Mouse (Mus musculus) 3134 (cell line): ENCODE results near the gene Grb10.

Experiments used
- DNase-seq: peaks from one replicate; pipeline ENCODE4 v3.0.0-alpha.2; 2011; ENCODE audit warnings: low spot score; ENCODE audit not compliant: insufficient read length; ENCODE audit errors: extremely low read depth

The Grb10 gene

DNA sequence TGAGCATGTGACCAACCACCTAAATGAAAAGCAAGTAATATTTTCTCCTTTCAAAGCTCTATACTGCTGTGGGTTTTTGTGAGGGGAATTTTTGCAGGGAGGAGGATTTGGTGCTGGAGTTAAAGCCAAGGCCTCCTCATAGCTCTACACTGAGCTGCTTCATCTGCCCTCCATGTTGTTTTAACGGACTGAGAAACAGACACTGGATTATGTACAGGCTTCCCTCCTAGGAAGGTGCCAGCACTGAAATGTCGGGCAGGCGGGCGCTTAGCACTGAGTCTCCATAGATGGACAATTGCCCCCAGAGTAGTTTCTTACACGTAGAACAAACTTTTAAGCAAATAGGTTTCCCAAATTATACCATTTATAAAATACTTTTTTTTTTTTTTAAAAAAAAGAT is 4.1 kb downstream of the Grb10 start:
- no peak for DNase-seq

DNA sequence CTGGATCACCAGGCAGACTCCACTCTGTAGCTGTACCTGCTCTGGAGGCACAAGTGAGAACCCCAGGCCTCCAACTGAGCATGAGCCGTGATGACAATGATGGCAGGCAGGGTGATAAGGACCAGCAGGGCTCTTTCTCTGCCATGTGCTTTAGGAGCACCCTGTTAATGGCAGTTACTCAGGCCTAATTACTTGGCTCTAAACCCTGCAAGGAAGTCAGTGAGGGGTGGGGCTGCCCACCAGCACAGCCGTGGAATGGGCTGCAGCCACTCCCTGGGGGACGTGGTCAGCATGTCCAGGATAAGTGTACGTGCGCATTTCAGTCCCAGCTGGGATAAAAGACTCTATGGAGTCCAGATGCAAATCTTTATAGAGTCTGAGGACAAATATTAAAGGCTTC is 5.7 kb downstream of the Grb10 start:
- DNase-seq, result no peak

DNA sequence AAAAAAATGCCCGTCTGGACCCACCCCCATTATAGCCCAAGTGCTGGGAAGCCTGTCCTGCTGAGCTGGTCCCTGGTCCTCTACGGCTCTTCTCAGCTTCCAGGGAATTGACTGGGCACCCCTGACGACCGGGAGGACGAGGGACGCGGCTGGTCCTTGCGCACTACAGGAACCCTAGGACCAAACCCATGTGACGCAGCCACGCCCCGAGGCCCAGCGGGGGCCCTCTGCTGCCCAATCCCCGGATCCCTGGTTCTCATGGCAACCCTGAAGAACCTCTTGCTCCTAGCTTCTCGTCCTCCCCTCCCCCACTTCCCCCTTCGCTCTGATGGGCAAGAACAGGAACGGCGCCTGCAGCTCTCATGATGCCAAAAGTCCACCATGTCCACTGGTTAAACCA is 11.8 kb downstream of the Grb10 start:
- DNase-seq, result no peak

DNA sequence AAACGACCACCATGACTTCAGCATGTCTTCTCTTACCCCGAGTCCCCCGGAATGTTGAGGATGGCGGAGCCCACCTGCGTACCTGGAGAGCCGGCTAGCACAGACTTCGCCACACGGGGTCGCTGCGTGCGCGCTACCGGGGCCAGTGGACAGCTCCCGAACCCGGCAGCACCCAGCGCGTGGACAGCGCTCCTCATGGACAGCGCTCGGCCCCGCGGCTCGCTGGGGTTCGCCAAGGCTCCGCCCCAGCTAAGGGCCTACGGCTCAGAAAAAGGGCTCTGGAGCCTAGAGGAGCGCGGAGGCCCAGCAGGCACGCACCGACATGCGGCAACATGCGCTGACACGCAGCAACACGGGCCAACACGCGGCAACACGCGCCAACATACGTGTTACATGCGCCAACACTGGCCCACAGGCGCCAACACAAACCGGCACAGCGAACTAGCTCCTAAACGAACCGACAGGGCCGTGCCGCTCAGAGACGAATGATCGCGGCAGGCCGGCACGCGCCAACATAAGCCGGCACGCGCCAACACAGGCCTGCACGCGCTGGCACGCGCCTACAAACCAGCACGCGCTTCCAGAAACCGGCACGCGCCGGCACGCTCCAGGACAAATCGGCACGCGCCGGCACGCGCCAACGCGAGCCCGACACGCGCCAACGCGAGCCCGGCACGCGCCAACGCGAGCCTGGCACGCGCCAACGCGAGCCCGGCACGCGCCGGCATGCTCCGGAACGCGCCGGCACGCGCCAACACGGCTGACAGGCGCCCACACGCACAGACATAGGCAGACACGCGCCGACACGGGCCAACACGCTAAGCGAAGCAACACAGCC is 12.5 kb downstream of the Grb10 start:
- no peak for DNase-seq

DNA sequence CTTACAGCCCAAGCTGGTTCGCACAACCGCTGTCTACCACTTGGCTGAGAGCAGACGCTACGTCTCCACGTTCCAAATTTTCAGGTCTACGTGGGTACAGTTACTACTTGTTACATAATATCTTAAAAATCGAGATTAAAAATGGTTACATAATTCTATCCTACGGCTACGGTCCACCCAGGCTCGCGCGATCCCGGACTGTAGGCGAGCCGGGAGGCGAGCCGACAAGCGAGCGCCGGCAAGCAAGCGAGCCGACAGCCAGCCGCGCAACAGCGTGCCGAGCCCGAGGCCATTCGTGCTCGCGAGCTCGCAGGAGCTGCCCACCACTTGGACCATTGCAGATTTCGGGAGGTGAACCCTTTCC is 13.1 kb downstream of the Grb10 start:
- DNase-seq, result no peak

DNA sequence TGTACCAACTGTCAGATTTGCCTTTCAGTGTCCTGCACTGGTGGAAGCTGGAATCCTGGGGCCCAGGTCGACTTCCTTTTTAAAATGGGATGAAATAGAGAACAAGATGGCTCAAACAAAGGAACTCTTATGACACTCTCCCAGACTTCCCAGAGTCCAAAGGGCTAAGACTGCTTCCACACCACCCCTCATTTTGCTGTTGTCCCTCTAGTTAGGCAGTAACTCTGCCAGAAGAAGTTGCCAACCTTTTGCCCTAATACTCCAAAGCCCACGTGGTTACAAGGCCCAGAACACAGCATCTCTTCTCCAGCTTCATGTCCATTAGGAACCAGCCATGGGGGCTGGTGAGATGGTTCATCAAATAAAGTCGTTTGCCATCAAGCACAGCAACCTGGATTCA is 15.4 kb downstream of the Grb10 start:
- no peak for DNase-seq

DNA sequence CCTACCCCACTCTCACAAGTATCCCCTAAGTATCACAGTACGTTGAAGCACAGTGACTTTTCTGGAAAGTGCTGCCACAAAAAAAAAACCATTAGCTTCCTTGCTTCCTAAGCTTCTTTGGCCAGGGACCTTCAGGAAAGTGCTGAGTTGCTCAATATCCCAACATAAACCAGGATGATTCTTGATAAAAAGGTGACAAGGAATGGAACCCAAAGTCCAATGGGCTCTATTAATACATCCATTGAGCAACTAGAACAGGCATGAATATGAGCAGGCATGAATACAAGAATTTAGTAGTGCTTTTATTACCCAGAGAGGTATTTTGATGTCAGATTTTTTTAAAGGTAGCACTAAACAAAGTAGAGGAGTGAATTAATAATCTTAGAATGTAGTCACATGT is 18.8 kb downstream of the Grb10 start:
- DNase-seq, result no peak

DNA sequence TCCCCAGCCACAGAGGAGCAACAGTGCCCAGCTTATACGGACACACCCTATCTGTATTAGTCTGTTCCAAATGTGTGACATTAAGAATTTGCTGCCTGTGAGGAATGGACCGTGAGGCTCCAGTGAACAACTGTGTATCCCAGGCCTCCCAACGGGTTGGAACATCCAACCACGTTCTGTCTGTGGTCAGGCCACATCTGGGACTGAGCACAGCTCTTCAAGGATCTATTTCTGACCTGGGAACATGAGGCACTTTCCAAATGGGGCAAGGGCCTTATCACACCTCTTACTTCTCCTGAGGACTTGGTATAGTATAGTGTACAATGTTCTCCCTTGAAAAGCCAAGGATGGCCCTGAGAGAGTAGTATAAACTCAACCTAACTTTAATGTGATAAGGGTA is 19.9 kb downstream of the Grb10 start:
- DNase-seq, result no peak

DNA sequence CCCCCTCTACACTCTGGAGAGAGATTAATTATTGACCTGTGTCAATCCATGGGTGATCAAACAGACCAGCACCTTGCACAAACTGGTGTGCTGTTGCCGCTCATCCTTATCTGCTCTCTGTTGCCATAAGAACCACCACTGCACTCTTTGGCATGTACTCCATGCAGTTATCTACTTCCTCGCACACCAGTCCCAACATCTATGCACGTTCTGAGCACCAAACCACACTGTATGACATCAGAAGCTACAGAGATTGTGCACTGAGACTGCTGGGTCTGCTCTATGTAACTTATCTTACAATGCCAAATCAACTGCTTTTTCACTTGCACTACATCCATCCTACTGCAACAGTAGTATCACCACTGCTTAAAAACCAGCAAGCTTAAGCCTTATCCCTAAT is 28.4 kb downstream of the Grb10 start:
- no peak for DNase-seq

DNA sequence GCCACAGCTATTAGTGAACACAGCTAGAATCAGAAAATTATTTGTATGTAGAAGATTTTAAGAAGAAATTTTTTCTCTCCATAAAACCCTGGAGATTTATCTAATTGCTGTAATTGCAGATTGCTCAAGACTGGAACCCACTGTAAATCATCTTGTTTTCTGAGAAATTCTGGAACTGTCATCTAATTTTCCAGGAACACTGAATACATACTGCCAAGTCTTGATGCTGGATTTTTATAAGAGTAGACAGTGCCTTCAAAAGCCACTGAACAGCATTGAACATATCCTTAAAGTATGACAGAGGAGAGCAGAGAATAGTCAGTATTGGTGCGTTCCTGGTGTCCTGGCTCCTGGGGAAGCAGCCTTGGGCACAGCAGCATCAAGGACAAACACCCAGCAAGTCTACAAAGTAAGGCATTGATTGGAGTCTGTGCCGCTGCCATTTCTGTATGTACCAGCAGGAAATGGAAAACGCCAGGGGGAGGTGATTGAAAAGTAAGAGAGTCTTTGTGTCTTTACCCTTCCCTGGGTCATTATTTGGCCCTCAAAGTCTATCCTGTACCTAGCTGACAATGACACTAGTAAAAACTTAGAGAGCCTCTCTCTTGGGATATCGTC is 38.1 kb downstream of the Grb10 start:
- no peak for DNase-seq

DNA sequence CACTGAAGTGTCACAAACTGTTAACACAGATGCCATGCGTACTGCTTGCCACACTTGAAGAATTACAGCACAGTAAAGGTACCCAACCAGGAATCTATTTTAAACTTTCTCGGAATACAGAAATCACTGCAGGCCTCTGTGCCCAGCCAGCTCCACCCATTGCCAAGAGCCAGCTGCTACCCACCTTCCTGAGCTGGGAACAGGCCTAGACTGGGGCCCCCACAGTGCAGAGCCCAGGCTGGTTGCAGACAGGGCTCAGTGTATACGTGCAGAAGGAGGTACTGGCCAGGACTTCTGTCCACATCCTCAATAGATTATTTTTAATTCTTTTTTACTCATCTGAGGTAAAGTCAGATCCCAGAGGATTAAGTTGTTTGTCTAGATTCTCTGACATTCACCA is 39.6 kb downstream of the Grb10 start:
- DNase-seq, result no peak

DNA sequence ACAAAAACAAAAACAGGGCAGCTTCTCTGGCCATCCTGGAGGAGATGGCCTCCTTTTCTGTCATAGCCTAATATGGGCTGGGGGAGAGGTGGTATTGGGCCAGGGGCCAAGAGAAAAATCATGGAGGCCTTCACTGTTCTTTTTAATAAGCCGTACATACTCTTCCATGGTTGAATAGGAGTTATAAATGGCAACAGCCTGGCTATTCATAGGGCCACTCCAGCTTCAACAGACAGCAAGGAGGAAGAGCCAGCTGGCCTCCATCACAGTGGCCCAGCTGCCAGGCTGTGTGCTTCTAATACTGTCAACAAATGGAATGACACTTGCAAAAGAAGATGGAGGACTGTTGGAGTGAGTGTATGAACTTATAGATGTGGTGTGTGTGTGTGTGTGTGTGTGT is 41.4 kb downstream of the Grb10 start:
- no peak for DNase-seq

DNA sequence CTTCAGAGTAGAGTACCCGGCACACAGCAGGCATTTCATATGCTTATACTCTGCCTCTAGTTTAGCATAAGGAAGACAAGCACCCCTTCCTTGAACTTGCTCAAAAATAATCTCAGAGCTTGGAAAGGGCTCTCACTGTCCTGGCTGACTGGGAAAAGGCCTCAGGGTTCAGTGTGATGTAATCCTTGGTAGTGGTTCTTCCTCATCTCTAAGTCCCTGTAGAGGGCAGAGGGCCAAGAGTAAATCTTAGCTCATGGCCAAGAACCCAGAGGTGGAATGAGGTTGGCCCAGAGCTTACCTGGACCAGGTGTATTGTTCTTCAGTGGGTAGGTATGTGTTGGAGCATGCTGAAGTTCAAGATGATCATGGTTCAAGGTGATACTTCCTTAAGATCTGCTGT is 43.1 kb downstream of the Grb10 start:
- no peak for DNase-seq

DNA sequence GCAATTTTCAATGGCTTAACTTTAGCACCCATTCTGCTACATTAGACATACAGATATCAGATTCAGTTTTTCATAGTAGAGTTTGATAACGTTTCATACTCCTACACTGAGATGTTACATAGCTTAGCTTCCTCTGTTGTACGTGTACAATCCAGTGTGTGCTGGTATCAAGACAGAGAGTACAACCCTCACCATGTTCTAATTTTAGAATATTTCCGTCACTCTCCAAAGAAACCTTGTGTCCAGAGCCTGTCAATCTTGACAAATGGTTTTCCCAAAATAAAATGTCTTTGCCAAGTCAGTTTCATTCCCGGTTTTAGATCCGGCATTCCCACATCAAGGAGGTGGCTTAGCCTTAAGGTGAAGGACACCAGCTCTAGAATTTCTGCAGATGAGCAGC is 44.7 kb downstream of the Grb10 start:
- DNase-seq, result no peak

DNA sequence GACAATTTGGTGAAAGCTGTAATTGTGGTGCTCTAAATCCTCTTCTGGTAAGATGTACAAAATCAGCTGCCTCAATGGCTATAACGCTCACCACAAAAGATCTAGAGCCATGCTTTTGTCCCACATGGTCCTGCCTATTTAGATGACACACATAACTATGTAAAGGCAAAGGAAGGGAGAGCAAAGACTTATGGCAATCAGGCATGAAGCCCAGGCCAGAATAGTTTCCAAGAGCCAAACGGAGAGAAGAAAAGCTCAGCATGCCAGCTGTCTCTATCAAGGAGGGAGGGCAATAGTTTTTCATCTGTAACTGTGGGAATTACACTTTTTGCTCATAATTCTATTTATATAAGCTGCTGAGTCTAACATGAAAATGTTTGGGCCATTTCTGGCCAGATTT is 45.3 kb downstream of the Grb10 start:
- DNase-seq, result no peak

DNA sequence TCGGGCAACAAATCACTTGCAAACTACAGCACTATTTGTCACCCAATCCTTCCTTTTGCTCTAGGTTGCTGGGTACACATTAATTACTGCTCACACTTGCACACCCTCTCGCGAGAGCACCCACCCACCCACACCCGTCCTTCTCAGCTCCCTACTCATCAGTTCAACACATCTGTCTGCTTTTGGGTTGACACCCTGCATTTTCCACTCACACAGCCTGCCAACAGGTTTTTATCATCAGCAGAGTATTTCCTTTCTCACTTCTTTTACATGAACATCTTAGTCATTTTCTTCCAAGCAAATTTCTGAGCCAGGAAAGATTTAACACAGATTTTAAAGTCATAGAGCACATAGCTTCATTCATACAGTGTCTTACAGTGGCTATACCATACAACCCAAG is 48.6 kb downstream of the Grb10 start:
- DNase-seq, result no peak

DNA sequence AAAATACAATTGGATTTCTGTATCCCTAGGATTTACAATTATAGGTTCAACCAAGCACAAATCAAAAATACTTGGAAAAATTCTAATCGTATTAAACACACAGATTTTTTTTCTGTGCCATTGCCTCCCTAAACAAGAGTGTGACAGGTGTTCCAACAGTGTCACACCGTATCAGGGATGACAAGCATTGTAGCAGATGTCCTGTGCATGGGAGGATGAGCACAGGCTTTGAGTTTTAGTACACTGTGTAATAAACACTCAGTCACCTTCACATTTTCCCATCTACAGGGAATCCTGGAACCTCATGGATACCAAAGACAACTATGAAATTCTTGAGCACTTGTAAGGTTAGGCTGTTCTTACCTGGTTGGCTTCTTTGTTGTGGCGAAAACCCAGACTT is 51.2 kb downstream of the Grb10 start:
- no peak for DNase-seq

DNA sequence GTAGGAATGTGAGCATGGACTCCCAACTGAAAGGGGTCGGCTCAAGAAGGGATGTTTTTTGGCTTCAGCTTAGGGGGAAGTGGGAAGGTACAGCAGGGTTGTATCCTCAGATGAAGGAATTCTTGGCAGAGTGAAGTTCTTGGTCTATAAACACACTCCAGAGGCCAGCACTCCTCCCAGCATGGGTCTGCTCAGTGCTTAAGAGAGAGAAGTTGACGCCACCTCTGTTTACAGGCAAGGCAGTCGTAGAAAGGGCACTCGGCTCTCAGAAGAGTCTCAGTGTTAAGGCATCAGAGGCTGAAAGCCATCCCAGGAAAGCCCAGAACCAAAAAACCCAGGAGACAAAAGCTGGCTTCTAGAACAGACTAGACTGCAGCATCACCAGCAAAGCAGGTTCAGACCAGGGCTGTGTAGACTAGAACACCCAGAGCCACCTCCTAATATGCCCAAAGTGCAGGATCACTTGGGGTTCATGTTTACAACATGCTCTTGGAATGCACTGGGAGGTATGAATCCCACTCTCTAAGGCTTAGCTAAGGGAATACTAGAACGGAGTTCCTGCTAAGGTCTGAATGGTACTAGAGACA is 59.8 kb downstream of the Grb10 start:
- no peak for DNase-seq

DNA sequence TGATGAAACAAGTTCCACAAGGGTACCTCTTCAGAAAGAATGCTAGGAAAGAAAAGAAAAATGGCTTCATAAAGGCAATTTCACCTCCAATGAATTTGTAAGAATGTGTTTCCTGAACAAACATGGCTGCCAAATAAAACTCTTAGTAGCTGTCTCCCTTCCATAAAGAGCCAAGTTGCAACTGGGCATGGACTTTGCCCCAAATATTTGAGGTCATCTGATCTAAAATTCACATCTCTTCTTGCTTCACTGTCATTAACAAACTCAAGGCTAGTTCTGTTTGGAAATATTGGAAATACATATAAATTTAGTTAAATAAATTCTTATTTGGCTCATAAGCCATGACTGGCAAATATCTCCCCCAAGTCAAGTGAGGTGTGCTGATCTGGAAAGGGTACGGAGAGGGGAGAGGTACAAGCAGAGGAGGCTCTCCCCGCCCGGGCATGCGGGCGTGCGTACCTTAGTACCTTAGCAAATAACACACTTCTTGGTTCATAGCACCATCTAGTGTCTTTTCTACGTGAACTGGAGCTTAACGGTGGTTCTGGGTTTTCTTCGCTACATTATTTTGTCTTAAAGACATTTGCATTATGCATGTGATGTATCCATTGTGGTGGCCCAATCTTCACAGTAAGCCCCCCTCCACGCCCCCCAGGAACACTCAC is 63.8 kb downstream of the Grb10 start:
- DNase-seq, result peak; percentile 55

DNA sequence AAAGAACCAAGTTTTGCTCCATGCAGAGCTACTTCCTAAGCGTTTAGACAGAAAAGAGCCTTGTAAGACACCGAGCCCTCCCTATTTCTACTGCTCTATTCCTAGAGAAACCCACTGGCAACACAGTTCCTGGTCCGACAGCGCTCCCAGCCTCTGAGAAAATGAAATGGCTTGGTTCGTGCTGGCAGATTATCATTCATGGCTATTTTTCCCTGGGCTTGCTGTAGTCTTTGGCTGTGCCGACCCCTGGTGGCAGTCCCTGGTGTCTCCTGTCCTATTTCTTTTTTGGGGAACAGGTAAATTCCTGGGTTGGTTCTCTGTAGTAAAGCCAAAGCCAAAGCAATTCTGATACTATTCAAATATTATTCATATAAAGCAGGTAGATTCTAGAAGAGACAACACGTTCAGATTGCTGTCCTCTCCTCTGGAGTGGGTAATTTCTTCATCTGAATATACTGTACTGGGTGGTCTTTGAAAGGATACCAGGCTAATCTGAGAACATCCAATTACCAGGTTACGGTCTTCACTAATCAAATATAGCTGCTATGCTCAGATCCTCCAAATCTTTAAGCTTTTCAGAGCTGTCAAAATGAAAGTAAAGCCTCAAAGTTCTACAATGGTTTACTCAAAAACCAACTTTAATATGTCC is 65.0 kb downstream of the Grb10 start:
- peak; percentile 50 for DNase-seq

DNA sequence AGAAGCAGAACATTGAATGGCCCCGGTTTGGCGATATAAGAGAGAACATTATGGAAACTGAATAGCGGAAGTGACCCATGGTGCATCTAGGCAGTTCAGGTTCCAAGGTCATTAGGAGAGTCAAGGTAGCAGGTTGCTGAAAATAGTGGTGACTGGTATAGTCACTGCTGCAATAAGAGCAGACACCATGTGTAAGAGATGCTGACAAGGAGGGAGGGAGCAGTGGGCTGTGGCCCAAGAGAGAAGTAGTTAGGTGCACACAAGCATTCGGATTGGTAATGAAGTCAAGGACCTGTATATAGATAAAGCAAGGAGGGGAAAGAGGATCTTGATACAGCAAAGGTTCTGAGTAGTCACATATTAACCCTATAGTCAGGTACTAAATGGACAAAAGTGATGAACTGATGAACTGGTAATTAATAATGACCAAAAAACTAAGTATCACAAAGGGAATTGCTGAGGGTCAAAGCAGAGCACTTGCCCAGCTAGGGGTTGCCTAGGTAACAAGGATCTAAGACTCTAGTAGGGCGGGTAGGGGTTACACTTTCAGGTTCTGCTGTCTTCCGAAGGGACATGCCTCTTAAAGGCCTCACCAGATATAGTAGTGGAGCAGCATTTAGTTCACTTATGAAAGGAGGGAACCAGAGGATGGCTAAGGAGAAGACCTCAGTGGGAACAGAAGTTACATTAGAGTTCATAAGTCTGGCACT is 65.9 kb downstream of the Grb10 start:
- no peak for DNase-seq
